Mouse (Mus musculus) mature B cell (primary cell): Measurements from ENCODE around the gene Tgif2lx1.
"Not testable (repeated sequence)": the region's sequence is repeated elsewhere in the genome, so short reads cannot be mapped to it uniquely, and the experiment has no call there.

Source experiments
- in situ Hi-C: fragments of 300-500 bp; cut with MboI; formaldehyde crosslinking; loops from 2 replicates; pipeline ENCODE4 v1.14.3; 2019

Gene Tgif2lx1

DNA sequence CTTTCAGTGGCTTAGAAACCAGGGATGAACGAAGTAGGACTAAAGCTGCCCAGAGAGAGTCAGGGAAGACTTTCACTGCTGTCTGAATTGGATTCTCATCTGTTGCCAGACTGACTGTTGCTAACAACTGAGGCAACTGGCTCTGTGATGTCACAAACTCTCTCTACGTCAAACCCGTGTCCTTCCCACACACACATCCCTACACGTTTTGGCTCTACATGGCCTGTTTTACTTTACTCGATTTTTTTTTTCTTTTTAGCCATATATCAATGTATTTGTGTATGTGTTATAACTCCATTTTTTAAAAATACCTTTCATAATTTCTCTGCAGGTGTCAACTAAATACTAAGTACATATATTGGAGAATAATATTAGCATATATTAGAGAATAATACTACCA is at the start of gene Tgif2lx1:
Gene Tgif2lx1, minus strand, starts transcription at position 101 of the 400 bp plus-strand sequence.
- in situ Hi-C loops = not testable (repeated sequence)
